Mouse (Mus musculus) E14TG2a.4 (cell line): ENCODE measurements around the gene Eif4g1.

ENCODE experiments used
- H3K27me3 ChIP-seq: 2 replicates; pipeline ENCODE4 v1.6.1; 2014; ENCODE audit warnings: low read length, control low read depth; ENCODE audit not compliant: insufficient read depth
- H3K36me3 ChIP-seq: 2 replicates; pipeline ENCODE4 v1.6.1; 2014; ENCODE audit warnings: low read length, control low read depth; ENCODE audit not compliant: insufficient read depth
- H3K4me1 ChIP-seq: replicated peaks from 2 replicates; pipeline ENCODE4 v1.6.1; 2014; ENCODE audit warnings: low read depth, low read length, control low read depth
- H3K4me3 ChIP-seq: replicated peaks from 2 replicates; pipeline ENCODE4 v1.5.1; 2014; ENCODE audit warnings: mild to moderate bottlenecking, low read length
- H3K9me3 ChIP-seq: 2 replicates; pipeline ENCODE4 v1.6.1; 2014; ENCODE audit warnings: low read length, control low read depth
- CTCF ChIP-seq: conservative IDR thresholded peaks from 2 replicates; pipeline ENCODE4 v1.5.1; 2014; ENCODE audit warnings: low read length
- NANOG ChIP-seq: IDR thresholded peaks from 2 replicates; pipeline ENCODE4 v1.6.1; 2014; ENCODE audit warnings: borderline replicate concordance, low read length, mixed read lengths
- POU5F1 ChIP-seq: IDR thresholded peaks from 2 replicates; pipeline ENCODE4 v1.6.1; 2014; ENCODE audit warnings: low read length, borderline replicate concordance

The Eif4g1 gene

GRCm38 (mm10) chr16:20708220-20708938 lies 40.3 kb downstream of the Eif4g1 start:
- TF ChIP-seq NANOG, result no peak
- no peak for TF ChIP-seq POU5F1
- TF ChIP-seq CTCF, result no peak
- Histone ChIP-seq H3K4me1 (peaks cover 85% of the 10 kb centered on the region), H3K36me3 (peaks cover 100% of the 10 kb centered on the region), H3K9me3 (peaks cover 32% of the 10 kb centered on the region), H3K4me3 (0 out of 2 replicates have a peak overlapping the region, but pooled peaks have one; percentile 13), H3K27me3 (no peaks in the 10 kb centered on the region)

GRCm38 (mm10) chr16:20708939-20709734 lies 41.0 kb downstream of the Eif4g1 start:
- peaks cover 98% of the 10 kb centered on the region for H3K36me3 ChIP-seq
- peaks cover 32% of the 10 kb centered on the region for H3K9me3 ChIP-seq
- no peak for TF ChIP-seq POU5F1
- no peak for TF ChIP-seq NANOG
- peak; percentile 63 for TF ChIP-seq CTCF
- no peak overlapping the region for H3K4me3 ChIP-seq
- no peaks in the 10 kb centered on the region for H3K27me3 ChIP-seq
- peaks cover 85% of the 10 kb centered on the region for H3K4me1 ChIP-seq

GRCm38 (mm10) chr16:20710370-20710769 lies 42.3 kb downstream of the Eif4g1 start:
- no peaks in the 10 kb centered on the region for H3K27me3 ChIP-seq
- peaks cover 32% of the 10 kb centered on the region for H3K9me3 ChIP-seq
- H3K4me1 ChIP-seq, result peaks cover 85% of the 10 kb centered on the region
- no peak overlapping the region for H3K4me3 ChIP-seq
- no peak for TF ChIP-seq NANOG
- TF ChIP-seq POU5F1, result no peak
- no peak for TF ChIP-seq CTCF
- H3K36me3 ChIP-seq, result peaks cover 85% of the 10 kb centered on the region

- Histone ChIP-seq H3K4me3 (no peak overlapping the region), H3K36me3 (peaks cover 81% of the 10 kb centered on the region), H3K4me1 (peaks cover 84% of the 10 kb centered on the region), H3K9me3 (peaks cover 32% of the 10 kb centered on the region), H3K27me3 (no peaks in the 10 kb centered on the region)
- TF ChIP-seq CTCF, result no peak
- TF ChIP-seq POU5F1, result no peak
- TF ChIP-seq NANOG, result no peak
Observed at GRCm38 (mm10) chr16:20710810-20711209, 42.7 kb downstream of the Eif4g1 start.

- H3K4me1 ChIP-seq, result peaks cover 75% of the 10 kb centered on the region
- no peaks in the 10 kb centered on the region for H3K27me3 ChIP-seq
- peaks cover 67% of the 10 kb centered on the region for H3K36me3 ChIP-seq
- peaks cover 32% of the 10 kb centered on the region for H3K9me3 ChIP-seq
- no peak overlapping the region for H3K4me3 ChIP-seq
- TF ChIP-seq POU5F1, result no peak
Observed at GRCm38 (mm10) chr16:20712190-20712589, 44.1 kb downstream of the Eif4g1 start.

- Histone ChIP-seq H3K4me1 (peaks cover 69% of the 10 kb centered on the region), H3K36me3 (peaks cover 60% of the 10 kb centered on the region), H3K9me3 (peaks cover 32% of the 10 kb centered on the region), H3K27me3 (no peaks in the 10 kb centered on the region), H3K4me3 (peak overlapping the region; percentile 23; the same call in 1 of the 2 replicates)
- TF ChIP-seq NANOG, result no peak
- TF ChIP-seq POU5F1, result no peak
- TF ChIP-seq CTCF, result no peak
Observed at GRCm38 (mm10) chr16:20712889-20713288, 44.8 kb downstream of the Eif4g1 start.

GRCm38 (mm10) chr16:20714307-20715080 lies 46.4 kb downstream of the Eif4g1 start:
- Histone ChIP-seq H3K4me3 (peak overlapping the region; percentile 88), H3K36me3 (peaks cover 46% of the 10 kb centered on the region), H3K9me3 (peaks cover 29% of the 10 kb centered on the region), H3K4me1 (peaks cover 62% of the 10 kb centered on the region), H3K27me3 (no peaks in the 10 kb centered on the region)
- no peak for TF ChIP-seq CTCF

GRCm38 (mm10) chr16:20715161-20715560 lies 47.0 kb downstream of the Eif4g1 start:
- Histone ChIP-seq H3K9me3 (peaks cover 22% of the 10 kb centered on the region), H3K4me1 (peaks cover 63% of the 10 kb centered on the region), H3K36me3 (peaks cover 46% of the 10 kb centered on the region), H3K4me3 (peak overlapping the region; percentile 88), H3K27me3 (no peaks in the 10 kb centered on the region)
- TF ChIP-seq CTCF (no peak), POU5F1 (no peak), NANOG (no peak)

- Histone ChIP-seq H3K9me3 (peaks cover 18% of the 10 kb centered on the region), H3K36me3 (peaks cover 46% of the 10 kb centered on the region), H3K4me3 (peak overlapping the region; percentile 88), H3K27me3 (no peaks in the 10 kb centered on the region), H3K4me1 (peaks cover 67% of the 10 kb centered on the region)
- TF ChIP-seq CTCF, result no peak
Observed at GRCm38 (mm10) chr16:20715566-20715965, 47.5 kb downstream of the Eif4g1 start.
